Mouse (Mus musculus): Measurements from ENCODE around the gene Slc41a3. TPM values are rescaled to one million over a fixed set of nuclear protein-coding genes. Genes with fewer than 3 reads are reported as not detected.
A peak's percentile ranks its signal among the peaks of the same experiment; 100 is the strongest.
"Not testable (repeated sequence)": the region's sequence is repeated elsewhere in the genome, so short reads cannot be mapped to it uniquely, and the experiment has no call there.

Gene Slc41a3
- polyA plus RNA-seq, 1 experiment from 2014 or later, result 9.7 TPM

GRCm38 (mm10) chr6:90632526-90632925, 28.0 kb downstream of the Slc41a3 start:
- not testable (repeated sequence) for DNase-seq (ENCODE audit: low spot score); H3K4me2 ChIP-seq (replicated peaks; ENCODE audit: low read depth, low read length); H3K9ac ChIP-seq (replicated peaks; ENCODE audit: low read depth); H3K27ac ChIP-seq (ENCODE audit: low read length); H3K36me3 ChIP-seq (ENCODE audit: insufficient read depth, low read length); H3K4me3 ChIP-seq (ENCODE audit: low read depth, low read length); H3K27me3 ChIP-seq (replicated peaks; ENCODE audit: insufficient read depth, low read length); ATAC-seq; H3K9me3 ChIP-seq (ENCODE audit: low read length); H3K4me1 ChIP-seq (ENCODE audit: insufficient read depth, low read depth, low read length)
- 88% methylated on average over 3 of the region's 3 CpGs for WGBS
- TF ChIP-seq CTCF (IDR thresholded peaks at IDR 0.05), result peak; percentile 52

- Histone ChIP-seq H3K4me1 (ENCODE audit: insufficient read depth, low read depth, low read length) (no peaks in the 10 kb centered on the region), H3K9ac (replicated peaks; ENCODE audit: low read depth) (no peak overlapping the region), H3K36me3 (ENCODE audit: insufficient read depth, low read length) (no peaks in the 10 kb centered on the region), H3K27ac (ENCODE audit: low read length) (no peak overlapping the region), H3K4me3 (ENCODE audit: low read depth, low read length) (no peak overlapping the region), H3K4me2 (replicated peaks; ENCODE audit: low read depth, low read length) (no peak overlapping the region), H3K27me3 (replicated peaks; ENCODE audit: insufficient read depth, low read length) (no peaks in the 10 kb centered on the region), H3K9me3 (ENCODE audit: low read length) (no peaks in the 10 kb centered on the region)
- TF ChIP-seq EP300 (IDR thresholded peaks at IDR 0.05) (no peak), CTCF (IDR thresholded peaks at IDR 0.05) (no peak)
- 33% methylated on average over 4 of the region's 4 CpGs for WGBS
- DNase-seq (ENCODE audit: low spot score), result no peak
- ATAC-seq, result no peak
These were observed 30.6 kb downstream of the Slc41a3 start for GRCm38 (mm10) chr6:90635081-90635480.

GRCm38 (mm10) chr6:90635611-90636010, 31.1 kb downstream of the Slc41a3 start:
- Histone ChIP-seq H3K27ac (ENCODE audit: low read length) (no peak overlapping the region), H3K4me1 (ENCODE audit: insufficient read depth, low read depth, low read length) (no peaks in the 10 kb centered on the region), H3K9ac (replicated peaks; ENCODE audit: low read depth) (no peak overlapping the region), H3K9me3 (ENCODE audit: low read length) (no peaks in the 10 kb centered on the region), H3K36me3 (ENCODE audit: insufficient read depth, low read length) (no peaks in the 10 kb centered on the region), H3K27me3 (replicated peaks; ENCODE audit: insufficient read depth, low read length) (no peaks in the 10 kb centered on the region), H3K4me3 (ENCODE audit: low read depth, low read length) (no peak overlapping the region), H3K4me2 (replicated peaks; ENCODE audit: low read depth, low read length) (no peak overlapping the region)
- TF ChIP-seq CTCF (IDR thresholded peaks at IDR 0.05), result no peak
- no peak for TF ChIP-seq EP300 (IDR thresholded peaks at IDR 0.05)
- 54% methylated on average over 3 of the region's 3 CpGs for WGBS
- no peak for ATAC-seq
- no peak for DNase-seq (ENCODE audit: low spot score)

GRCm38 (mm10) chr6:90643057-90643456, 38.5 kb downstream of the Slc41a3 start:
- no peak overlapping the region for H3K4me2 ChIP-seq (replicated peaks; ENCODE audit: low read depth, low read length)
- no peaks in the 10 kb centered on the region for H3K36me3 ChIP-seq (ENCODE audit: insufficient read depth, low read length)
- H3K9ac ChIP-seq (replicated peaks; ENCODE audit: low read depth), result no peak overlapping the region
- H3K27ac ChIP-seq (ENCODE audit: low read length), result no peak overlapping the region
- no peak for TF ChIP-seq CTCF (IDR thresholded peaks at IDR 0.05)
- no peak for TF ChIP-seq EP300 (IDR thresholded peaks at IDR 0.05)
- 75% methylated on average over 3 of the region's 3 CpGs for WGBS
- H3K27me3 ChIP-seq (replicated peaks; ENCODE audit: insufficient read depth, low read length), result no peaks in the 10 kb centered on the region
- H3K9me3 ChIP-seq (ENCODE audit: low read length), result no peaks in the 10 kb centered on the region
- no peak overlapping the region for H3K4me3 ChIP-seq (ENCODE audit: low read depth, low read length)
- DNase-seq (ENCODE audit: low spot score) (no peak), ATAC-seq (no peak)
- H3K4me1 ChIP-seq (ENCODE audit: insufficient read depth, low read depth, low read length), result no peaks in the 10 kb centered on the region

- Histone ChIP-seq H3K27ac (ENCODE audit: low read length) (no peak overlapping the region), H3K27me3 (replicated peaks; ENCODE audit: insufficient read depth, low read length) (no peaks in the 10 kb centered on the region), H3K4me3 (ENCODE audit: low read depth, low read length) (no peak overlapping the region), H3K9ac (replicated peaks; ENCODE audit: low read depth) (no peak overlapping the region), H3K4me1 (ENCODE audit: insufficient read depth, low read depth, low read length) (no peaks in the 10 kb centered on the region), H3K36me3 (ENCODE audit: insufficient read depth, low read length) (no peaks in the 10 kb centered on the region), H3K4me2 (replicated peaks; ENCODE audit: low read depth, low read length) (no peak overlapping the region), H3K9me3 (ENCODE audit: low read length) (no peaks in the 10 kb centered on the region)
- DNase-seq (ENCODE audit: low spot score) (no peak), ATAC-seq (no peak)
- TF ChIP-seq CTCF (IDR thresholded peaks at IDR 0.05), result no peak
- no peak for TF ChIP-seq EP300 (IDR thresholded peaks at IDR 0.05)
- WGBS, result 69% methylated on average over 4 of the region's 4 CpGs
These were observed 40.4 kb downstream of the Slc41a3 start for GRCm38 (mm10) chr6:90644965-90645364.

- no peaks in the 10 kb centered on the region for H3K36me3 ChIP-seq (ENCODE audit: insufficient read depth, low read length)
These were observed 43.9 kb downstream of the Slc41a3 start for GRCm38 (mm10) chr6:90648391-90648790.

GRCm38 (mm10) chr6:90649279-90649678, 44.8 kb downstream of the Slc41a3 start:
- H3K4me3 ChIP-seq (ENCODE audit: low read depth, low read length), result no peak overlapping the region
- WGBS, result 66% methylated on average over 4 of the region's 4 CpGs
- H3K27me3 ChIP-seq (replicated peaks; ENCODE audit: insufficient read depth, low read length), result no peaks in the 10 kb centered on the region
- ATAC-seq, result no peak
- H3K9ac ChIP-seq (replicated peaks; ENCODE audit: low read depth), result no peak overlapping the region
- no peaks in the 10 kb centered on the region for H3K4me1 ChIP-seq (ENCODE audit: insufficient read depth, low read depth, low read length)
- no peak for DNase-seq (ENCODE audit: low spot score)
- H3K4me2 ChIP-seq (replicated peaks; ENCODE audit: low read depth, low read length), result no peak overlapping the region
- H3K9me3 ChIP-seq (ENCODE audit: low read length), result no peaks in the 10 kb centered on the region
- H3K36me3 ChIP-seq (ENCODE audit: insufficient read depth, low read length), result no peaks in the 10 kb centered on the region
- H3K27ac ChIP-seq (ENCODE audit: low read length), result no peak overlapping the region
- TF ChIP-seq CTCF (IDR thresholded peaks at IDR 0.05), result no peak
- no peak for TF ChIP-seq EP300 (IDR thresholded peaks at IDR 0.05)

More at GRCm38 (mm10) chr6:90648391-90648790, 43.9 kb downstream of the Slc41a3 start:
- DNase-seq (ENCODE audit: low spot score) (no peak), ATAC-seq (no peak)
- no peak overlapping the region for H3K4me3 ChIP-seq (ENCODE audit: low read depth, low read length)
- no peak for TF ChIP-seq EP300 (IDR thresholded peaks at IDR 0.05)
- TF ChIP-seq CTCF (IDR thresholded peaks at IDR 0.05), result no peak
- H3K9ac ChIP-seq (replicated peaks; ENCODE audit: low read depth), result no peak overlapping the region
- no peak overlapping the region for H3K27ac ChIP-seq (ENCODE audit: low read length)
- no peaks in the 10 kb centered on the region for H3K27me3 ChIP-seq (replicated peaks; ENCODE audit: insufficient read depth, low read length)
- H3K9me3 ChIP-seq (ENCODE audit: low read length), result no peaks in the 10 kb centered on the region
- no peak overlapping the region for H3K4me2 ChIP-seq (replicated peaks; ENCODE audit: low read depth, low read length)
- WGBS, result 97% methylated on average over 5 of the region's 6 CpGs
- no peaks in the 10 kb centered on the region for H3K4me1 ChIP-seq (ENCODE audit: insufficient read depth, low read depth, low read length)

Measured in lung, postnatal 0 days (tissue).